Mouse (Mus musculus) testis, postnatal 10 days (tissue): Measurements from ENCODE around the gene Gm20388.

ENCODE experiments used
- DNase-seq: peaks from one replicate; pipeline ENCODE4 v3.0.0; 2021; ENCODE audit warnings: low spot score

Gm20388 gene

DNA sequence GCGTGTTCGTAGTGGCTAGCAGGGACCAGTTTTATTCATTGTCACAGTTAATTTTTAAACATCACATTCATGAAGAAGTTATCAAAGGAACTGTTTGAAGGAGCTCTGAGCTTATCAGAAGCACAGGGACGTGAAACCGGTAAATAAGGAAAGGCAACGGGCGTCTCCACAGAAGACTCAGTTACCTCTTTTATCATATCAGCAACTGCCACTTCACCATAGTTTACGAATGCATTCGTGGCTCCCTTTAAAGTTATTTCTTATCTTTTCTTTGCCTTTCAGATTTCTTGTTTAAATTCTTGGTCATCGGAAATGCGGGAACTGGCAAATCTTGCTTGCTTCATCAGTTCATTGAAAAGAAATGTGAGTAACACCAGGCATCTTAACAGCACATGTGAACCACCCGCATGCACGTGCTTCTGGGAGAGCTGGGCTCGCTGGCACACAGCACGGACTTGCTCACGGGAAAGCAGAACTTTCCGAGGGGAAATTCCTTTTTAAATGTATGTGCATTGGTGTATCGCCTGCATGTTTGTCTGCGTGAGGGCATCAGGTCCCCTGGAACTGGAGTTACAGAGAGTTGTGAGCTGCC lies 3913.0 kb downstream of the Gm20388 start:
- DNase-seq = no peak

DNA sequence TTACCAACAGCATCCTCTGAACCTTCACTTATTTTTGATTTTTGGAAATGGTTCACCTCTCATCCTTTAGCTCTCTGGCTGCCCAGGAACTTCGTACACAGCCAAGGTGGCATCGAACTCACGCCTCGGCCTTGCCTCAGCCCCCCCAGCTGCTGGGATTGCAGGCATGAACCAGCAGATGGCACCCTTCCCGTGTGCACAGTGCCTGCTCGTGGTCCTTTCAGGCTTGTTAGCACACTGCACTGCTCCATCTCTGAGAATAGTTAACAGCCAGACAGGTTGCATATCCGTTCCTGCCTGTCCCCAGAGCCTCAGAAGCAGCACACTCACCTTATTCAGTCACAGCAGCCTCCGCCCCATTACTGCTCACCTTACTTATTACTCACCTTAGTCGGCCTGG lies 3915.4 kb downstream of the Gm20388 start:
- DNase-seq = no peak

DNA sequence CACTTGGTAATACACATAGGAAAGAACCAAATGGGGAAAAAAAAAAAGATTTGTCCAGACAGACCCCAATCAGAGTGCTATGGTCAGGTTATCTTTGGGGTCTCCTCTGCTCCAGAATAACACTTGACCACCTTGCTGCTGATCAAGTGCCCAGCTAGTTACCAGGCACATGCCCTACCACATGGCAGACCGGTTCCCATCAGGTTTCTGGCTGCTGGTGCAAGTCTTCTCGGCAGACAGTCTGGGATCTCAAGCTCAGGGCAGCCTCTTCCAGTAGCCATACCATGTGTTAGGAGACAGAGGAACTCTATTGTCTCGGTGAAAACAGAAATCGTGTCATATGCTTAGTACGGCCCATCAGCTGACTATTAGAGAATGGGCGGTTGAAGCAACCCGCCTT lies 3916.1 kb downstream of the Gm20388 start:
- no peak for DNase-seq

DNA sequence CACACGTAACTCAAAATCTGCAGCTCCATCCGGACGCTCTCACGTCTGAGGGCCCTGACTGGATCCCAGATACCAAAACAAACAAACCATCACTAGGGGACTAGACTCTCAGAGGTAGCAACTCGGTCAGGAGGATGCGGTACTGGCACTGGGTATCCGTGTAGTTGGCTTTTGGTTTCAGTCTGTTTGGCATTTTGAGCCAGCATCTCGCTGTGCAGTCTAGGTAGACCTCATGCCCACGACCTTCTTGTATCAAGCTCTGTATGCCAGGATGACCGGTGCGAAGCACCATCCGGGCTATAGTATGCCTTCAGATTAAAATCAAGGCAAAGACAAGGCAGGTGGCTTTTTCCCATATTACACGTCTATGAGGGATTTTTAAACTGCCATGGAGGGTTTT lies 3916.9 kb downstream of the Gm20388 start:
- DNase-seq = no peak

DNA sequence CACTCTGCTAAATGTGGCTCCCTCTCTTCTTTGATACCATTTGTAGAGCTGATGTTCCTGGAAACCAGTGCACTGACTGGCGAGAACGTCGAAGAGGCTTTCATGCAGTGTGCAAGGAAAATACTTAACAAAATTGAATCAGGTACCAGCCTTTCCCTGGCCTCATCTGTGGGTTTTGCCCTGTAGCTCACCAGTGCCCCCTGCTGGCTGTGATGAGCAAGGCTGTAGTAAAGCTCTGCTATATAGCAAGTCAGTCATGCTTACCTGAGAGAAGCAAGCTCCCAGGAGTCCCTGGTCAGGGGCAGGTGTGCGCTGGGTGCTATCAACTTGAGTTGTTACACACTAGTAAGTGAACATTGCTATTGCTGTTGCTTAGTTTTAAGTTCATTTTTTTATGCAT lies 3922.1 kb downstream of the Gm20388 start:
- DNase-seq = peak; percentile 78

DNA sequence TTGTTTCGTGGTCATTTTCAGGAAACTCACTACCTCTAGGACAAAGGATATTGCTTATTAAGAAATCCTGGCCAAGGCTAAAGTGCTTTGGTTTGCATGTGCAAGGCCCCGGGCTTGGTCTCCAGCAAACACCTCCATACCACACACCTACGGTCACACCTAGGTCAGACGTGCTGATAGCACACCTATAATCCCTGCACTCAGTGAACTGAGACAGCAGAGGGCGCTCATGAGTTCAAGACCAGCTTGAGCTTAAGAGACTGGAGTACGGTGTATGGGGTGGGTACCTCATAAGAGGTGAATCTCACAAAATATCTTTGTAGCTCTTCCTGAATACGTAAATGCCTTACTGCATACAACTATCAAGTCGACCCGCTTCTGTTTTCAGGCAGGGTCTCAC lies 3924.8 kb downstream of the Gm20388 start:
- peak; percentile 77 for DNase-seq

DNA sequence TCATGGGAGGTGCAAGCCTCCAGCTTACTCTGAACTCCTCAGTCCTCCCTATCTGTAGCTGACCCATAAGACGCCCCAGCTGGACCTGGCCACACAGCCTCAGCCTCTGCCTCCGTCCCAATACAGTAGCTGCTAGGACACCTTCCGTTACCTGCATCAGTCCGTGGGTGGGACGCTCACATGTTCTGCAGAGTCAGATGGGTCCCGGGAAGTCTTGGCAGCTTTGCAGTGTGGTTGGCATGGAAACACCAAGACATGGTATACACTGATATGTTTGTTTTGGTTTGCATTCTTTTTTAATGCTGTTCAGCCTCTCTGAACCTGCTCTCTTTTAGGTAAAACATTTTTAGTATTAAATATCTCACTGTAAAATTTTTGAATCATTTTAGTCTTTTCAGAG lies 3925.7 kb downstream of the Gm20388 start:
- no peak for DNase-seq

DNA sequence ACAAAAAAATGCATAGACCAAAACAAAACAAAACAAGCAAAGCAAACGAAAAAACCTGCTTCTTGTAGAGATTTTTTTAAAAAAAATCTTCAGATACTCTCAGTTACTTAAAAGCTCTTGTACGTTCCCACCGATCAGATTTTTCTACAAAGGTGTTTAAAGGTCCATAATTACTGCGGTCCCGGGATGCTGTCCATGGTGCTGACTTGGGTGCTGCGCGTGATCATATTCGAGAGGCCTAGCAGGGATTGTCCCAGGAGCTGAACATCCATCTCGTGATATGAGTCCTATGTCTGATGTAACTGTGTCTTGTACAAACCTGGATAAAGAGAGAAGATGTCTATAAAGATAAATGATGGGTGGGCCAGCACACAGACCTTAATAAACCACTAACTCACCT lies 3927.9 kb downstream of the Gm20388 start:
- DNase-seq = peak; percentile 67

DNA sequence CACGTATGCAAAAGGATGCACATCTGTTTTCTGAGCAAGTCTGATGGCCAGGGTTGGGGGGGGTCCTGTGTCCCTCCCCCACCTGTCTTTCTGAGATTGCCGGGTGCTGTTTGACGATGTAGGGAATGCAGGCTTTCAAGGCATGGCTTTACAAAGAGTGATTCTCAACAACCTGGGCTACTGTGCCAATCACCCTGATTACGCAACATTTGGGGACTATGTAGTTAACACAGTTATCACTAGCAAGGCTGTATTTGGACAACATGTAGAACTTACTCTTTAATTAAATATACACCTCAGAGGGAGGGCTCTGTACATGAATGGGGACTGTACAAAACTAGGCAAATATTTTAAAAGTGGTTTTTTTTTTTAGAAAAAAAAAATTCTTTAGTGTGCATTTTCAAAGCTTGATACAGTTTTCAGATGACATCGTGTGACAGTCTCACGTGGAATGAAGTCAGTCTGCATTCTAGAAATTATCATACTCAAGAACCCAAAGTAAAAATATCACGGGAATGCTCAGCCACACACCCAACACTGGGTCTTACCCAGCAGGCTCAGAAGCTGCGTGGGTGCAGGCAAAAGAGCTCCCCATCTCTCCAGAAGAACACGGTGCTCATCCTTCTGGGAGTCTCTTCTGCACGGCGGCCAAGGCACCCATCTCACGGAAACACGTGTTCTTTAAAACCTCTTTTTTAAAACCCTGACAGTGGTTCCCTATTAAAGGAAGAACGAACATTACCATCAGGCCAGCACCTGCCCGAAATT lies 3930.1 kb downstream of the Gm20388 start:
- no peak for DNase-seq

DNA sequence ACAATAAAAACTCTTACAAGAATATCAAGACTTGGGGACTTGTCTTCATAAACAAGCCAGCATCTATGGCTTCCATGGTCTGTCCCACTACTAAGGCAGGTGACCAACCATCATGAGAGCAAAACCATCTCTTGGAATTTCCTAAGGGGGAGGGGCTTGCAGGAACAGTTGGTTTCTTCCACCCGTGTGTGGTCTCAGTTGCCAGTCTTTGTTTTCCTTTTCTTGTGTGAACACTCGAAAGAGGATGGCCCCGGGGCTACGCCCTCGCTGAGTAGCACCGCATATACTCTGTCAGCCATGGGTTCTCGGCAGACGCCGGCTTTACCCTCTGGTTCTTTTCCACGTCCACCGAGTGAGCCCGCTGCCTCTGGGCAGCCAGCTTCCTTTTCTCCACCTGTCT lies 3931.4 kb downstream of the Gm20388 start:
- DNase-seq = no peak

DNA sequence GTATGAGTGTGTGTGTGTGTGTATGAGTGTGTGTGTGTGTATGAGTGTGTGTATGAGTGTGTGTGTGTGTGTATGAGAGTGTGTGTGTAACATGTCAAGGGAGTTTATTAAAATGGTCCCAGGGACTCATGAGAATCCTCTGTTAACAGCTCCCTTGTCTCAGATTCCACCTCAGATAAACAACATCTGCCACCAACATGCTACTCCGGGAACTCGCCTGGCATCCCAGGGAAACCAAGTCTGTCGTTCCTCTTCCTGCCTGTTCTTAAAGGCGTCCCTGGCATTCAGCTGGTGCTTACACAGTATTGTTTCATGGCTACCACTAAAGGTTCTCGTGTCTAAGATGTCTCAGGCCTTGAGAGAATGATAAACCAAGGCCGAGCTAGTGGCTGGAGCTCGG lies 3933.7 kb downstream of the Gm20388 start:
- DNase-seq = no peak

DNA sequence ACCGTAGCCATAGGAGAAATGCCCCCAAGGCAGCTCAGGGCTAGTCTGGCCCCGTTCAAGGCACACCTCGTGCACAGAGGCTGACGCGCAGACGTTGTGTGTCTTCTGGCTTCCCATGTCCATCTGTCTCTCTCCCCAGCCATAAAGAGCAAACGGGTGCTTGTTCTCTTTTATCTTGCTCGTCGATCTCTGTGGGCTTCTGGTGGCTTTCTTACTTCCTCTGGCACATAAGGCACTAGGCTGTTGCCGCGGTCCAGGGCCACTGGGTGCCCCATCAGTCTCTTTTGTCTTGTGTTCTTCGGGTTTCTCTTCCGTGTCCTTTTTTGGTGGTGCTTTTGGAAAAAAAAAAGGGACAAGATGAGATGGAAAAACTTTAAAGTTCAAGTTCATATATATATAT lies 3934.5 kb downstream of the Gm20388 start:
- no peak for DNase-seq

DNA sequence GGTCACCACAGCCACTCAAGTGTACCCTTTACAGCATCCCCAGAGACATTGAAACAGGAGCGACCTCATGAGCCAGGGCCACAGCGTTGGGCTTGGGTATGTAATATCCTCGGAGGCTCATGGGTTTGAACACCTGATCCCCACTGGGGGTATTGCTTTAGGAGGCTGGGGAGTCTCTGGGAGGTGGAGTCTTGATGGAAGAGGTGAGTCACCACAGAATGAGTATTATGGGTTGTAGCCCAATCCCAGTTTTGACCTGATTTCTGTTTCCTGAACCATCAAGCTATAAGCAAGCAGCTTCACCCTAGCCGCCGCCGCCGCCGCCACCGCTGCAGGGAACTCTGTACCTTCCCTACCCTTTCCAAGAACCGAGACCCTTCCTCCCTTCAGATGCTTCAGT lies 3935.3 kb downstream of the Gm20388 start:
- no peak for DNase-seq

DNA sequence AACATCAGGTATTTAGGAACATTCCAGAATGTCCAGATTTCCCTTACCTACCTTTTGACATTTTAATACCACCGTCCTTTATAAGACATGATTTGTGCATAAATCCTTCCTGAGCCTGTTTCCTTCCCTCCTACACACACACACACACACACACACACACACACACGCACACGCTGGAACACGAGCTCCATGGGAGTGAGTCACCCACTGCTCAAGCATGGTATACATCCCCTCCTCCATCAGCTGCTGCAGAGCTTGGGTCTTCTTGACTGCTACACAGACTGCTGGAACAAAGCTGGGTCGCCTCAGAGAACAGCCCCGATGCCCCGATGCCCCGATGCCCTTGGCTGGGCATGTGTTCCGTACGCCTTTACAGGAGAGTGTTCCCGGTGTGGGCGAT lies 3935.9 kb downstream of the Gm20388 start:
- DNase-seq = no peak

DNA sequence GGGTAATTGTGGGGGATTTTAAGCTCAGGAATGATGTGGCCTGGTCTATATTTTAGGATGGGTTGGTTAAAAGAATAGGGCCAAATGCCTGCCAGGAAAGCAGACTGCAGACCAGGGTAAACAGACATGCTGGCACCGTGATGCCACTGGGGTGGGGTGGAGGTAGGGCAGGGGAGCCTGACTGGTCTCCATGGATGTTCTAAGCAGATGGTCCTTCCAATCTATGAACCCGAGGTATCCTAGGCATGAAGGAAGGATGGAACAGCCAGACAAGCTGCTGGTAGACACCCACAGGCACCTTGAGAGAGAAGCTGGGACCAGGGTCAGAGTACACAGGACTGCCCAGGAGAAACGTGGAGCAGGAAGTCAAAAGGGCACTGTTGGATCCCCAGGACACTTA lies 3936.9 kb downstream of the Gm20388 start:
- no peak for DNase-seq

DNA sequence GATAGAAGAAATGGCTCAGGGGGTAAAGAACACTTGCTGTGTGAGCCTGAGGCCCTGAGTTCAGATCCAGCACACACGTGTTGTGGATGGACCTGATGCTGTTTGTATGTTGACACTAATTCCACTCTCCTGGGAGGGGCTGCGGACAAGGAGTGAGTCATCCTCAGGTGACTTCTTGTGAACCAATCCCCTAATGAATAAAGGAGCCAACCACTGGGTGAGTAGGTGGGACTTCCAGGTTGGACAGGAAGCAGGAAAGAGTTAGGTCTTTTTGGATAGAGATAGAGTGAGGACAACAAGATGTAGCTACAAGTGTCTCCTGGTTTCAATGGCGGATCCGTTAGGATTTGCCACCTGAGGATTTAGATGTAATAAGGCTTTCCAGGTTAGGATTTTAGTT lies 3938.7 kb downstream of the Gm20388 start:
- no peak for DNase-seq

DNA sequence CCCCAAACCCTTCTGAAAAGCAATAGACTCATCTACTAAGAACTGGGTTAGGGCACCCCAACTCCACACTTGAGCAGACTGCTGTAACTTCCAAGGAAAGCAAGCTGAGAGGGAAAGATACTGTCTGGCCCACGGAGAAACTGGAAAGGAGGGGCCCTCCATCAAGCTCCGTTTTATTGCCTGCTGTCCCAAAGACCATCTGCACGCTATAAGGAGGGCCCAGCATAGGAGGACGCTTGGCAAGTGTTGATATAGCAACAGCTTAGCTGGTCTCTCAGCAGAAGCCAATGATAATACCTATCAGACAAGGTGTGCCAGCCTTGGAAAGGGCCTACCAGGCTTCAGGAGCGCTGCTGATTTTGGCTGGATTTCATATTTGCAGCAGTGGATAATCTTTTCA lies 3940.9 kb downstream of the Gm20388 start:
- no peak for DNase-seq

DNA sequence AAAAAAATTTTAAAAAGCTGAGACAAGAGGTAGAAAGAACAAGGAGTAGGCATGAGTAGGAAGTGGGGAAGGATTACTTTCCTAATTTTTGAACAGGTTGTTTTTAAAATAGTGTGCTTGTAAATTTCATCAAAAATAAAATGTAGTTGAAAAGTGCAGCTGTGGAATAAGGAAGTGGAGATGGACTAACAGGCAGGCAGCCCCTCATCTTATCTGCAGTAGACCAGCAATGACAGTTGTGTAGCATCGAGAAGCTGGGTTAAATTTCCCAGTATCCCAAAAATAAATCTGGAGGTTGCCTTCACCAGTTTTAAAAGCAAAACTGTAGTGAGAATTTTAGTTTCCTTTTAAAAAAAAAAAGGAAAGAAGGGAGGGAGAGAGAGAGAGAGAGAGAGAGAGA lies 3943.6 kb downstream of the Gm20388 start:
- DNase-seq = no peak

DNA sequence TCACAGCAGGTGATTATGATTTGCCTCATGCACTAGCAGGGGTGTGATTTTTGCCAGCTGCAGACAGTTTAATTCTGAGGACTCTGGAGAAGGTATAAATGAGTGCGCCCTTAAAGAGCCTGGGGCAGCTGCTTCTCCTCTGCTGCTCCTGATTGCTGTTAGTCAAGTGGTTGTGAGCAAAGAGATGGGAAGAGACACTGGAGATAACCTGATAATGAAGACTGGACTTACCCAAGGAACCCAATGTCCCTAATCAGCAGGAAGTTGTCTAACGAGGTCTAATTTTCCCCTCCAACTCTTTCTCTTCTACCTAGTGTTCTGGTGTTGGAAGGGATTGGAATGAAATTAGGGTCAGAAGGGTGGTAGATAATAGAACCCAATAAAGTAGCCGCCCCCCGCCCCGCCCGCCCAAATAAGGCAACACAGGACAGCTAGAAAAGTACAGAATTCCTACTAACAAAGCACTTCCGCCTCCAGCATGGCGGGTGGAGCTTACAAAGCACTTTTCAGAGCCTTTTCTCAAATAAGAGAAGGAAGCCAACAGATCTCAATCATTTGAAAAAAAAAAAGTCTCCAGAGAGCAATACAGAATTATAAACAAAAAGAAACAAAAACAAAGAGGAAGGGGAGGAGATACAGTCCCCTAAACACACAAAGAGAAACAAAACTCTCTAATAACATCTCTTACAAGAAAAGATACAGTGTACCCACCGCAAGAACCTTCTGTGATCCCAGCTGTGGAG lies 3944.3 kb downstream of the Gm20388 start:
- DNase-seq = no peak

DNA sequence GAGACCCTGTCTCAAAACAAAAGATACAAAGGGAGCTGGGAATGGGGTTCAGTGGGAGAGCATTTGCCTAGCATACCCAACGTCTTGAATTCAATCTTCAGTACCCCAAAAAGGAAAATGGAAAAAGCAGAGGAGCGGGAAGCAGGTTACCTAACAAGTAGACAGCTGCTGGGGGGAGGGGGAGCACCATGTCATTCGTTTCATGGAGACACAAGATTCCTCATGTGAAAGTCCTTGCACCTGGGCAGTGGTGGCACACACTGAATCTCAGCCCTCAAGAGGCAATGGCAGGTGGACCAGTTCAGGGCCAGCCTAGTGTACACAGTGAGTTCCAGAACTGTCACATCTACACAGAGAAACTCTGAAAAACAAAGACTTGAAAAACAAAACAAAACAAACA lies 3946.7 kb downstream of the Gm20388 start:
- DNase-seq = no peak

DNA sequence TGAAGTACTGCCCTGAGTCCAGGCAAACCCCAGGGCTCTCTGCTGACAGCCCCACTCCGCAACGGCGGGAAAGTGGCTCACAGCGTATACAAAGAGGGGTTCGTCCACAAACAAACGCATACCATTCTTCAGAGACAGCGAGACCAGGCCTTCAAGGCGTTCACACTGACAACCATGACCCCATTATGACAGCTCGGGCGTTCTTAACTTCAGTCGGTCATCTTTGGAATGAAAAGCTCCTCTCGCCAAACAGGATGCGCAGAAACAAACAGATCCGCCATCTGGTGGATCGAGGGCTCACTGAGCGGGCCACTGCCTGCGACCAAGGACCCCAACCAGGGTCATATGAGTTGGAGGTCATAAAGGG lies 3947.9 kb downstream of the Gm20388 start:
- DNase-seq = no peak

DNA sequence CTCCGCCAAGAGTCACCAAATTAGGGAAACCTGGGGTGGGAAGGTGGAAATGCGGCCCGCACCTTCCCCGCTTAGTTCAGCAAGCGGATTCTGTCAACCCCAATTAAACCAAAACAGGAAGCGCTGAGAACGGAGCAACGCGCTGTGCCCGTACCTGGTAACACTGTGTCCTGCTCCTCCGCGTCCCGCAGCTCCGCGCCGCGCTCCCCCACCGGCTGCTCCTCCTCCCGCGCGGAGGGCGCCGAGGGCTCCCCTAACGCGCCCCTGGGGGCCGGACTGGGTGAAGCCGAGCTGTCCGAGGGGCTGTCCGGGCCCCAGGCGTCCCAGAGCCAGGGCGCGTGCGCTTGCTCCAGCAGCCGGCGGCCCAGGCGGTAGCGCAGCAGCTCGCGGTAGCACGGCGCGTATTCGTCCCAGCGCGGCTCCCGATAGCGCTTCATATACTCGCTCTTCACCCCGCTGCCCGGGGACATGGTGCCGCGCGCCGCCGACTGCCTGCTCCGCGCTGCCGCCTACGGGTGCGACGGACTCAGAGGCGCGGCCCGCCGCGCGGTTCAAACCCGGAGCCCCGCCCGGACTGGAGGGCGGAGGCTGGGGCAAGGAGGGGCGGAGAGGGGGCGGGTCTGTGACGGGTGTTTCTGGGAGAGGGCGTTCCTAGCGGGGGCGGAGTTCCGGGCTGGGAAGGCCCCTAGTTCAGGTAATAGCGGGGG lies 3948.5 kb downstream of the Gm20388 start:
- peak; percentile 96 for DNase-seq
